Mouse (Mus musculus): ENCODE results near the gene Nr4a1.

Nr4a1 gene

DNA sequence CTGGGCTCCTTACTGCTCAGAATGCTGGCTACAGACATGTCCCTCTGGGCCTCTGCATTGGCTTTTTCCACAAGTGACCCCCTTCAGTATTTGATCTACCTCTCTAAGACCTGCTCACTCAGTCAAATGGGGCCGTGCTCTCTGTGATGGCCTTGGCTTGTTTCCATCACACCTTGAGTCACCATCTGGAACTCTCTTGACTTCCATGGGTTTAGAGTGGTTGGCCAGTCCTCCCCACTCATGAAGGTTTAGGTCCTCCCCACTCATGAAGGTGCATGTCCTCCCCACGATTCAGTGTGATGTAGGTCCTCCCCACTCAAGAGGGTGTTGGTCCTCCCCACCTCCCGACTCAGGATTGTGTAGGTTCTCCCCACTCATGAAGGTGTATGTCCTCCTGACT is 20.9 kb upstream of the Nr4a1 start:
- no peak for DNase-seq (ENCODE audit: low spot score)

DNA sequence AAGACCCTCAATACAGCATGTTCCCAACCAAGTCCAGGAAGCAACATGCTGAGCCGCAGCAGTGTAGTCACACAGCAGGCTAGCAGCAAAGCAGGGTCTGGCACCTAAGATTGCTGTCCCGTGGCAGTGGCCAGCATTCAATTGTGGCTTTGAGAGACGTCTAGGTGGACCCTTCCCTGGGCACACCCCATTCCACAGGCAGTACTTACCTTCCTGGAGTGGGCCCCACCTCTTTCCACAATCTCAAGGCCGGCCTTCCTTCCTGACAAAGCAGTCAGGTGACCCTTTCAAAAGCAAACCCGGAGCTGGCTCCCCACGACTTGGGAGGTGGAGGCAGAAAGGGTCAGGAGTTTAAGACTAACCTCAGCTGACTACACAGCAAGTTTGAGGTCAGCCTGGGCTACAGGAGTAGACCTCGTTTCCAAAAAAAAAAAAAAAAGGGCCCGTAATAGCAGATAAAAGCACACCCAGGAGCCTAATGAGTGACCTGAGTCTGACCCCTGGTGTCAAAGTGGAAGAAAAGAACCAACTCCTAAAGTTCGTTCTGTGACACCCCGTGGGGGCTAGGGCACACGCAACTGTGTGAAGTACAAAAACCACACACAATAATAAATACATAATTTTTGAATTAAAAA is 20.3 kb upstream of the Nr4a1 start:
- DNase-seq (ENCODE audit: low spot score), result no peak

DNA sequence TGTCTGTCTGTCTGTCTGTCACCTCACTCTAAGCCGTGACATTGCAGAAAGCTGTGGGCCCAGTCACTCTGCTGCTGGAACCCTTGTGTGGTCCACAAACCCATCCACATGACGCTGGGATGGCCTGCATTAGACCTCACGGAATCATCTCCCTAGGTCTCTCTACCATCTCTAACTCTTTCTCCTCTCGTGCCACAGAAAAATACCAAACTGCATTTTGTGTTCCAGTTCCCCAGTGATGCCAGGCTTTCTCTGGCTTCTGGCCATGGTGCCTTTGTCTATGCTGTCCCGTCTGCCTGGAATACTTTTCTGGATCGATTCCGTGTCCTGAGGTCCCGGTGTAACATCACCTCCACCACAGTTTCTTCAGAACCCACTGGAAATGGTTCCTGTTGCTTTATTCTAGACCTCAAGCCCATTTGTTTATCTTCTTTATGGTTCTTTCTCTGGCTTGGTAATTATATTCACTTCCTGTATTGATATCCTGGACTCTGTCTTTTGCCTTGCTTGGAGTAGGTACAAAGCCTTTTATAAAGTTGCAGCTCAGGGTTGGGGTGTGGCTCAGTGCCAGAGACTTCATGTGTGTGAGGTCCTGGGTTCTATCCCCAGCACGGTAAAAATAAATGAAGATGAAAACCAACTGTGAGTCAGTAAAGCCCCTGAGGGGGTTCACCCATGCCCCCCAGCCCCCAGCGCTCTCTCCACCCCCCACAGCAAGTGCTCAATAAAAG is 19.3 kb upstream of the Nr4a1 start:
- DNase-seq (ENCODE audit: low spot score), result peak; percentile 58

DNA sequence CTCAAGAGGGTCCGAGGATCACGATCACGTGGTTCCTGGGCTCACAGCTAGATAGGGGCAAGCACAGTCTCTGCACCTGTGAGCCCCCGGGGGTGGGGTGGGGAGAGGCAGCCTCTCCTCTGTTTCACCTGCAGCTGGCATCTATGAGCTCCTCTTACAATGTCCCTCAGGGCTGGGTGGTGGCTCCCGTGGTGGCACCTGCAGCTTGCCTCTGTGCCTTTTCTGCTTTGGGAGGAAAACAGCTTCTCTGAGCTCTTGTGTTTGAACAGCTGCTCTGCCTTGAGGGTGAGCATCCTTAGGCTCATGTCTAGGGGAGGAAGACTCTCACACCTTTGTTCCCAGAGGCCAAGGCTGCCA is 18.7 kb upstream of the Nr4a1 start:
- DNase-seq (ENCODE audit: low spot score), result no peak

DNA sequence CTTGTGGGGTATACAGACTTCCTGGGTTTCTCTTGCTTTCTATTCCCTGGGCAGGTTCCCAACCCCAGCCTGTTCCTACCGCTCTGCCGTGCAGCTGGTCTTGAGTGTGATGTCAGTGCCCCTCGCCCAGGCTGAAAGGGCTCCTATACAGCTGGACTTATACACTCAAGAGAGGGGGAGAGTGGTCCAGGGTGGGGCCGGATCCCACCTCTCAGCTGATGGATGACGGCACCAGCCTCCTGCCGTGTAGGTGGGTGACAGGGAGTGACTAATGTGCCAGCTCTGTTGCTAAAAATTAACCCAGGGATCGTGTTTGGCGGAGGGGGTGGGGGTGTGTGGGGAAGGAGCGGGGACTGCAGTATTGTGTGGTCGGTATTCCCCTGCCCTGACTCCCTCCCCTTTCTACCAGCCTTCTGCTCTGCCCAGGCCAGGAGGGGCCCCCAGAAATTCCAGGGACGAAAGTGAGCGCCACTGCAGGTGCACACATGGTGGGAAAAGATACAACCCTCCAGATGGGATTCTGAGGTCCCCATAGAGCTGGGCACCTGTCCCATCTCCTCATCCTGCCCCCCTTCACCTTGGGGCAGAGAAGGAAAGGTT is 18.2 kb upstream of the Nr4a1 start:
- no peak for DNase-seq (ENCODE audit: low spot score)

DNA sequence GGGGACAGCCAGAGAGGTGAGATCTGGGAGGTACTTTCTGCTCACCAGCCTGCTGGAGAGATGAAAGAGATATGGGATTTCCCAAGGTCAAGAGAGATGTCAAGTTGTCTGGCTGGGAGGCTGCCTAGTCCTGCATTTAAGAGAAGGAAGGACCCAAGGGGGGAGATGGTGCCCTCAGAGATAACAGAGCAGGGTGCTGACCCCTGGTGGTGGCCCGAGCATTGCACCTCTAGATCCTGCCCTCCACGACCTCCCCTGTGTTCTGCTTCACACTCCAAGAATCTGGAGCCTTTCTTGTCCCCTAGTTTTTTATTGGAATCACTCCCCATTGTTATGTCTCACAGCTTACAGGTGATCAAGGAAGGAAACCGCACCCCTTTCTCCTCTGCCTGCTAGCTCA is 17.2 kb upstream of the Nr4a1 start:
- peak; percentile 68 for DNase-seq (ENCODE audit: low spot score)

DNA sequence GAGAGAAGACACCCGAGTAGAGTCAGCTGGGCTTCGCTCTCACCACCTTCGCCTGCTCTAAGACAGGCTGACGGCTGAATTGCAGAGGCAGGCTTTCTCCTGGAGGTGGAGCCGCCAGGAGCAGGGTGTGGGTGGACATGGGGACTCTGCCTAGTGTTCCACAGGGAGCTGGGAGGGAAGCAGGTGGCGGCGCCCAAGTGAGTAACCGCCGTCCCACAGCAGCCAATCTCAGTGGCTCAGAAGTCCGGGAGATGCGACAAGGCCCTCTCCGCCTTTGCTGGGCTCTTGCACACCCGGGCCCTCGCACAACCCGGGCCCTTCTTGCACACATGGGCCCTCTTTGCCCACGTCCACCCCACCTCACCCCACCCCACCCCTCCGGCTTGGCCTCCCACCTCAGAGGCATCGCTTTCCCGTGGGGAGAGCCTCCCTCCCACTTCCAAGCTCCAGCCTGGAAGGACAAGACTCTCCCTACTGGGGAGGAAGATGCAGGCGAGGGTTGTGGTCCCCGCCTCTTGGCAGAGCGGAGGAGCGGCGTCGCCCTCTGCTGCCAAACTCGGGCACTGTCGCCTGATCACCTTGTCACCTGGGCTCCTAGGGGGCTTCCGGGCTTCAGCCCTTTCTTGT is 15.1 kb upstream of the Nr4a1 start:
- DNase-seq (ENCODE audit: low spot score), result no peak

DNA sequence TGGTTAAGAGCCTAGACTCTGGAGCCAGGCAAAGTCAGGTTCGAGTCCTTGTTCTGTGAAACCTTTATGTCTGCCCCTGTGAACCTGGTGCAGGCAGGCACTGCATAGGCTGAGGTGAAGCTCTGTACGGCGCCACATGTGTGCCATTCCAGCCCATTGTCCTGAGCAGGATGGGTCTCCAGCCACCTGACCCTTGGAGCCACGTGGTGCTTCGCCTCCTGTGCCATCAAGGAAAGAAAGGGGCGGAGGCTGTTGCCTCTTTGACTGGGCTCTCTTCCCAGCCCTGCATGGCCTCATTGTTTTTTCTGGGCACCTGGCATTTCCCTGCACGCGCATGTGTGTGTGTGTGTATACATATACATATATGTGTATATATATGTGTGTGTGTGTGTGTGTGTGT is 14.2 kb upstream of the Nr4a1 start:
- no peak for DNase-seq (ENCODE audit: low spot score)

DNA sequence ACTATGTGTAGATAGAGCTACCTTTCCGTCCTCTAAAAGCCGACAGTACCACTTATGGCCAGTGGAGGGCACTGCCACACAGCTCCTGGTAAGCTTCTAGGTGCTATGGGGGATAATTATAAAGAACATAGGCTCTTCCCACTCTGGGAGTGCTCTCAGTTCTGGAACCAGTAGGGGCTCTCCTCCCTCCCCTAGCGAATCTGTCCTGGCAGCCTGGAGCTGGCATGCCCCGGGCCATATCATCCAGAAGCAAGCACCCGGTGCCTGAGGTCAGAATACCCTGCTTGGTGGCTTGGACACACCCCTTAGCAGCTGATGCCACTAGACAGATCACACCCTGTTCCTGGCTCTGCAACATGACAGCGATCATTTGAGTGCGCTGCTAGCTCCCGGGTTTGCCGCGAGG is 13.3 kb upstream of the Nr4a1 start:
- DNase-seq (ENCODE audit: low spot score), result peak; percentile 95

DNA sequence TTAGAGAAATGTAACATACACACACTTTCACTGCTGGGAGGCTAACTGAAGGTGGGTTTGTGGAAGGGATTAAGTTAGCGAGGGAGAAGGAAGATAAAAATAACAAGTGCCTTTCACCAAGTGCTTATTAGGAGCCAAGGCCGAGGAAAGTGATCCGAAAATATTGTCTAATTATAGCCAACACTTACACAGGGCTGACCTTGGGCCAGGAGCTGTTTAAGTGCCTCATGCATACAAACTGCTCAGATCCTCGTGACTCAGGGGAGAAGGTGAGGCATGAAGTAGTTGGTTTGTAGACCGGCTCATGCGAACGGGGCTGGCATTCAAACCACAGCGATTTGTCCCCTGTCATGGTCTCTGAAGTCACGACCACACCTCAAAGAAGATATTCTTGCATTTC is 12.8 kb upstream of the Nr4a1 start:
- DNase-seq (ENCODE audit: low spot score), result no peak

DNA sequence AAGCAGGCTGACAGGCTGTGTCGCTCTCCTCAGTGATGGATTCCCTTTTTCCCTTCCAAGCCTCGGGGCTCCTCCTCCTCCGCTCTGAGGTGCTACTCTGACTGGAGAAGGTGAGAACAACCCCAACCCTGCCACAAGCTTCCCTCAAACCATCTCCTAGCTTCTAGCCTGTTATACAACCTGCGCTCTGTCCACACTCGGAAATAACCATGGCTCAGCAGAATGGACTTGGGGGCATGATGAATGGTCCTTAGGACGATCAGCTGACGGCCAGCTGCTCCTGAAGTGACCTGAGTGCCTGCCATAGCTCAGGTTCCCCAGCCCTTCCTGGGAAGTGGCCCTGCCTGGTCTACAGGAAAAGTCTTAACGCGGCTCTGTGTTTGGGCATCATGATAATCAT is 12.2 kb upstream of the Nr4a1 start:
- no peak for DNase-seq (ENCODE audit: low spot score)

DNA sequence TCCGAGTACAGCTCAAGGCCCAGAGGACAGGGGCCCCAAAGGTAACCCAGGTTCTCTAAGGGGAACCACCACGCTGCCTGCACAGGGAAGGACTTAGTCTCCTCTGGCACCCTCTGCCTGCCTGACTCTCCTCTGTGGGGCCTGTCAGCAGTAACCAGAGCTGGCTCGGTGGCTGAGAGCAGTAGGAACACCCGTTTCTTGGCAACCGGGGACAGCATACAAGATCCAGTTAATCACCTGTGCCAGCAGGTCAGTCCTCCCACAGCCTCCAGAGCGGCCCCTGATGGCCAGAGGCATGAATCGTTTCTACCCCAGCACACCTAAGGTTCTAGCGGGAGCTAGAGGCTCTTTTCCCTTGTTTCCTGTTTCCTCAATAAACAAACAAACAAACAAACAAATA is 11.4 kb upstream of the Nr4a1 start:
- no peak for DNase-seq (ENCODE audit: low spot score)

DNA sequence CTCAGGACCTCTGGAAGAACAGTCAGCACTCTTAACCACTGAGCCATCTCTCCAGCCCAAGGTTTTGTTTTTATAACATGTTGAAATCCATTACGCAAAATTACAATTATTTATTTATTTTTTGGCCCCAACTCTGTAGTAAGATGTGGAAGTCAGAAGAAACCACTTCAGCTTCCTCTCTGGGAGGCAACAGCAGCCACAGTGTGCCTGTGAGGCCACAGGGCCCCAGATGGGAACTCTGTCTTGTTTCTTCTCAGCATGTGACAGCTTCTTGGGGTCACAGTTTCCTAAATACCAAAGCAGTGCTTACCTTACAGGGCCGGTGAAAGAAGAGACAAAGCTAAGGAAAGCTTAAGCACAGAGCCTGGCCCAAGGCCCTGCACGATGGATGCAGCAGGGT is 10.1 kb upstream of the Nr4a1 start:
- DNase-seq (ENCODE audit: low spot score), result peak; percentile 31

DNA sequence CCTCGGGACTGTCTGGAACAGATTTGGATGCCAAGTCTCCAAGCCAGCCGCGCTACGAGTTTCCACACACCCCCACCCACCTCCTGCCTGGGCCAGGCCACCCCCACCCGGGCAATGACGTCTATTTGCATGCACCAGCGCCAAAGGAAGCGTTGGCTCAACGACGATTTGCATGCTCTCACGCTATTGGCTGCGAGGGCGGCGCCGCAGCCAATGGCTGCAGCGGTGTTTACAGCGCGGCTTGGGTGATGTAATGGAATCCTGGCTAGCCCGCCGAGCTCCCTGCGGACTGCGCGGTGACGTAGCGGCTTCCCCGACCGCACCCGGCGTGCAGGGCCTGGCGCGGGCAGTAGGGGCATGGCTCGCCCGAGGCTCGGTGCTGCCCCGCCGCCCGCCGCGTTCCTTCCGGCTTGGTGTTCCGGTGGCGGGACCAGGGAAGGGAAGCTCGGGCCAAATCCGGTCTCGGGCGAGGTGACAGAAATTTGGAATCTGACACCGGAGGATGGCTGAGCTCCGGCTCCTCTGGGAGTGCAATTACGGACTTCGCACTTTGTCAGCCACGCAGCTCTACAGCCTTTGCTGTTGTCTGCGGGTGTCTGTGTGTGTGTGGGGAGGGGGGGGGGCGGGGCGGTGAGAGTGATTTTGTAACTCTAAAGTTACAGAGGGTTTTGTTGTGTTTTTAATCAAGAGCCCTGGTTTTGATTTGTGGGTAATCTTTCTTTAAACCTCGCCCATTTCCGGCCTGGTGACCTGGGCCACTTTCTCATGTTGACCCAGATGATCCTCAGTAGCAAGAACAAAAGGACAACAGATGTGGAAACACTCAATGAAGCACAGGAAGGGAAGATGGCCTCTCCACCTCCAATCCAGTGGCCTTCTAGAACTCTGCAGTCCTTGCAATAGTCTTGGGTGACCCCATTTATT is 7.6 kb upstream of the Nr4a1 start:
- DNase-seq (ENCODE audit: low spot score), result peak; percentile 99

DNA sequence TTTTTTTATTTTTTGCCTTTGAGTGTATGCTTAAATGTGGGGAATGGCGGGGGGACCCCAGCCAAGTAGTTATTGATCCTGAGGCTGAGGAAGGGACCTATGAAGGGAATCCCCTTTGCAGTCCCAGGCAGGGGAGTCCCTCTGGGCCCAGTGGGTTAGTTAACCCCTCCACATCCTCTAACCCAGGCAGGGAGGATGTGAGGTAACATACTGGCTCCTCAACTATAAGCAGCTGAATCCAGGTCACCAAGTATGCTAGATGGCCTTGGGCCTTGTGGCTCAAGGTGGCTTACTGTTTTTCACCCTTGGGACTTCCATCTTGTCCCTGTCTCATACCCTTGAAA is 6.9 kb upstream of the Nr4a1 start:
- no peak for DNase-seq (ENCODE audit: low spot score)

DNA sequence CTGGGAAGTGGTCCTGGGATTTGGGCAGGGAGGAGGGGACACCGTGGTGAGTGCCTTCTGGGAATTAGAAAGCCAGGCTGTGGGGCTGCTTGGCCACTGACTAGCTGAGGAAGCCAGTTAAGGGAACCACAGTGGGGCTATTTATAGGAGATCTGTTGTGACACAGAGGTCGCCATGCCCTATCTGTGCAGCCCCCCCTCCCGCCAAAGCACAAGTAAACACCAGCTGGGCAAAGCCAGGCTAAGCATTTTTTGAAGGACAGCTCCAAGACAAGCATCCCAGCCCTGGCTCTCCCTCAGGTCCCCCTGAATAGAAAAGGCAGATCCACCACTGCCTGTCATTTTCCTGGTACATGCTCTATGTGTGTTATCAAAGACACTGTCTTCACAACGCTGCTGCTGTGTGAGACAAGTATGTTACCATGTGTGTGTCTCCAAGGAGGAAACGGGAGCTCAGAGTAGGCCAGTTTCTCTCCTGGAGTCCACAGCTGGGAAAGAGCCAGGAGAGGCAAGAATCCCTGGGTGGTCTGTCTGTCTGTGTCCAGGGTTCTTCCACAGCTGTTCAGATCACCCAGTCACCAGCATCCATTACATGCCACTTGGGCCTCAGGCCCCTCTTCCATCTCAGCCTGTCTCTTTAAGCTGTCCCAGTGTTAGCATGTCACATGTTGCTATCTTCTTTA is 5.9 kb upstream of the Nr4a1 start:
- peak; percentile 30 for DNase-seq (ENCODE audit: low spot score)

DNA sequence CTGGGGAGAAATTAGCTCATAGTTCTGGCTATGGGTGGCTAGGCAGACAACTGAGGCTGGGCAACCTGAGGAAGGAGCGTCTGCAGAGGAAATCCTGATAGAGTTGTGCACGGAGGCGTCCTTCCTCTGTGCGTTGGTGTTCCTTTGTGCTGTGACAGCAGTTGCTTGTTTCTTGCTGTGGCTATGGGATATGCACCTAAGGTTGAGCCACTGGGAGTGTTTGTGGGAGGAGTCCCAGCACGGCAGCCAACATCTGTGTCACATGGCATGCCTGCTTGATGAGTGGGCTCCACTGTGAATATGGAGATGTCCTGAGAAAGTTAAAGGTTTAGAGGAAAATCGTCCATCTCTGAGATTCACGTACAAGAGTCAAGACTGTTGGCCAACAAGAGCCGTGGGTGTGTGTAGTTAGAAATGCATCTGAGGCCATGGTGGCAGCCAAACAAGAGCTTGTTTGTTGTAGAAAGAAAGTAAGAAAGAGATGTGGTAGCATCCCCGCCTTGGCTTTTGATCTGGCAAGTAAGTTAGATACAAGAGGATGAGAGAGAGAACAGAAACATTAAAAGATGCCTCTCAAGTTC is 3.8 kb upstream of the Nr4a1 start:
- no peak for DNase-seq (ENCODE audit: low spot score)

DNA sequence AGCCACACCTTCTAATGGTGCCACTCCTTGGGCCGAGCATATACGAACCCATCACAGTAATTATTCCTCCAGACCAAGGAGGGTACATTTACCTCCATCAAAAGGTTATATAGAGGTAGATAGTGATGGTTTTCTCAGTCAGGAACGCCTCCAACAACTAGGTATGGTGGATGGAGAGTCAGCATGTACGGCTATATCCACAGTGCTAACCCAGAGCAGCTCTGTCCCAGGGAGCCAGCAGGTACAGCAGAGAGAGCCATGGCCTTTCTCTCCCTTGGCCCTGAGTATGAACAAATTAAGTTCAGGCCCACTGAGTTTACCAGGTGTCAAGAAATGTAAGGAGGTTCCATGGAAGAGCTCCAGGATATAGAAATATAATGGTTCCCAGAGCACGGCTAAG is 2.1 kb upstream of the Nr4a1 start:
- DNase-seq (ENCODE audit: low spot score), result no peak

DNA sequence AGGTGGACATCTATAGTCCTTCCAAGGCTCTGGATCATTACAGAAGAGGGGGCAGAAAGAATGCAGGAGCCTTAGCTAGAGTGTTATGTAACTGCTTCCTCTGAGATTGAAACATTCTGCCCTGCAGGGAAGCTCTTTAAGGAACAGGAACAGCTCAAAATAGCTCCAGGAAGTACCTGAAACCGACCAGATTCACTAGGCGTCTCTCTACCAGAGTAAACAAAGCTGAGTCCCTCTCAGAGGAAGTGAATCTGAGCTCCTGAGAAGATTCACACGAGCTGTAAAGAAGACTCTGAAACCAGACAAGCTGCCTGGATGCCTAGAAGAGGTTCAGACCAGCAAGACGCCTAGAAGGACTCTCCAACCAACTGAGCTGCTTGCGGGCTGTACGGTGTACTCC is 1.5 kb upstream of the Nr4a1 start:
- no peak for DNase-seq (ENCODE audit: low spot score)

DNA sequence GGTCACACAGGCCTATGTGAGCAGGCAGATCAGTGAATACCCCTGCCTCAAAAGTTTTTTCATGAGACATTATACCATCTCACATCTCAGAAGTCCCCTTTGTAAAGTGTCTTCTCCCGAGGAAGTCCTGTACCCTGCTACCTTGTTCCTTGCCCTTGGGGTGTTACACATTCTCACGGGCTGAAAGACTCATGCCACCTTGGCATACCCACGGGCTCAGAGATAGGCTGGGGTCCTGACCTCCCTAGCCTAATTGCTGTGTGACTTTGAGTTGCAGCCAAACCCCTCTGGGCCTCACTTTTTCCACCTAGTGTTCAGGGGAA is 545 bp upstream of the Nr4a1 start:
- DNase-seq (ENCODE audit: low spot score), result no peak

DNA sequence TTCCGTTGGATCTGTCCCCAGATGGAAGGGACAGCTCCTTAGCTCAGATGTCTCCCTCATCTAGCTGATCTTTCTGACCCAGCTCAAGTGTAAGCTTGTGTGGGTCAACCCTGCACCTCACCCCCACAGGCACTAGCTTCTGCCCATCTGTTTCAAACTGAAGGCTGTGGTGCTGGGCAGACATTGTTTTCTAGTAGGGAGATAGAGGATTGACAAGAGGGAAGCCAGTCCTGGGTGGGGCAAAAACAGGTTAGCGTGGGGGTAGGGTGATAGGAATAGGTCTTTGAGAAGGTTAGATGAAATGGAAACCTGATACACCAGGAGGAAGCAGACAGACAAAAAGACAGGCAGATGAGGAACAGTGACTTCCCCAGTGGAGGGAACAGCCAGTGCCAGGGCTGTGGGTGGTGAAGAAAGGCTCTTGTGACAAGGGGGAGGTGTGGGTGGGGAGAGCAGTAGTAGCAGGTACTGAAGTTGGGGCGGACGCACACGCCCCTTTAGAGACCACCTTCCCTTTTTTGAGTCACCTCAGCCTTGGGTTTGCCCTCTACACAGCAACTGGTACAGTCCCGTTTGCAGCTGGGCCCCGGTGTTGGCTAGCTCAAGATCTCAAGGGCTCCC is 1.9 kb downstream of the Nr4a1 start:
- no peak for DNase-seq (ENCODE audit: low spot score)
